Mouse (Mus musculus) lung, embryonic 16.5 days (tissue): Measurements from ENCODE around the gene Enah. TPM values are rescaled to one million over a fixed set of nuclear protein-coding genes. Genes with fewer than 3 reads are reported as not detected.
A peak's percentile ranks its signal among the peaks of the same experiment; 100 is the strongest.

Experiments
- ATAC-seq: fragments of 200-750 bp; cut with Nextera tagmentation; 2 replicates; pipeline ENCODE4 v1.8.0; 2017; ENCODE audit warnings: low read depth, mild to moderate bottlenecking, moderate library complexity
- H3K27ac ChIP-seq: fragments of 300-500 bp; sonication (generic); 2 replicates; pipeline ENCODE4 v1.5.1; 2014; ENCODE audit warnings: mild to moderate bottlenecking, control low read depth, low read length
- H3K27me3 ChIP-seq: fragments of 300-500 bp; sonication (generic); 2 replicates; pipeline ENCODE4 v1.6.1; 2014; ENCODE audit warnings: low read depth, low read length, mixed read lengths; ENCODE audit not compliant: control insufficient read depth, insufficient read depth
- H3K36me3 ChIP-seq: fragments of 300-500 bp; sonication (generic); 2 replicates; pipeline ENCODE4 v1.6.1; 2014; ENCODE audit warnings: low read length; ENCODE audit not compliant: control insufficient read depth, insufficient read depth
- H3K4me1 ChIP-seq: fragments of 300-500 bp; sonication (generic); replicated peaks from 2 replicates; pipeline ENCODE4 v1.6.1; 2014; ENCODE audit warnings: low read length, mixed read lengths; ENCODE audit not compliant: control insufficient read depth, insufficient read depth
- H3K4me2 ChIP-seq: fragments of 300-500 bp; sonication (generic); 2 replicates; pipeline ENCODE4 v1.6.1; 2014; ENCODE audit warnings: low read depth, low read length, control low read depth
- H3K4me3 ChIP-seq: fragments of 300-500 bp; sonication (generic); 2 replicates; pipeline ENCODE4 v1.5.1; 2014; ENCODE audit warnings: mild to moderate bottlenecking, low read length, control low read depth
- H3K9ac ChIP-seq: fragments of 300-500 bp; sonication (generic); 2 replicates; pipeline ENCODE4 v1.6.1; 2014; ENCODE audit warnings: low read length, control low read depth
- H3K9me3 ChIP-seq: fragments of 300-500 bp; sonication (generic); 2 replicates; pipeline ENCODE4 v1.6.1; 2016; ENCODE audit warnings: low read length; ENCODE audit not compliant: control insufficient read depth
- WGBS: fragments of 180-500 bp; shearing (Covaris S2); extraction: QIAGEN DNeasy Blood & Tissue Kit; methylation state at CpG from one replicate; pipeline ENCODE4 v1.1.7; 2014; 5-methylcytosine and 5-hydroxymethylcytosine counted together
- polyA plus RNA-seq: library from polyadenylated mRNA; unstranded; fragments of >200 nt; fragmentation: Nextera tagmentation; extraction: Ambion mirVana; gene quantifications from 2 replicates; pipeline ENCODE4 v1.2.1, GENCODE M21; 2015

Gene Enah
- polyA plus RNA-seq, 1 experiment from 2014 or later, result 10.3 TPM

DNA sequence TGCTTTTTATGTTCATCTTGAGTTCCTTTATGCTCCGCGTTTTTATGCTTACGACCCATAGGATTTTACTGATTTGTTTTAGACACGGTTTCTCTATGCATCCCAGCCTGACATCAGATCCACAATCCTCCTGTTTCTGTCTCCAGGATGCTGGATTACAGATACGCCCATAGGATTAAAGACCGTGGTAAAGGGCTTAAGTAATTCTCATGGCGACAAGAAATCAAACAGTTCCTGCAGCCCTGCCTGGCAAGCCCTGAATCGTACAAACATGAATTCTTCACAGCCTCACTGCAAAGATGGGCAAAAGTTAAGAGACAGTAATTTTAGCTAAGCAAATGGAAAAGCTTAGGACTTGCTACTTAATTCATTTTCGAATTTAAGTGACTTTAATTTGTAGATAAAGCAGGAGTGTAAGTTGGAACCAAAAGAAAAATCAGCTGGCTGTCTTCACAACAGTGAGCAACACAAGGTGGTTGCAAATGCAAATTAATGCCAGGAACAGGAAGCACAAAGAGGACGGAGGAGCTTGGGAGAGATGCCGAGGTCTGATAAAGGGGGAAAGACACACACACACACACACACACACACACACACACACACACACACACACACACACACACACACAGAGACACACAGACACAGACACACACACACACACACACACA is 118.0 kb downstream of the Enah start:
- no peak for ATAC-seq
- WGBS, result 81% methylated on average over 11 of the region's 11 CpGs
- no peaks in the 10 kb centered on the region for H3K27me3 ChIP-seq
- H3K9ac ChIP-seq, result no peak overlapping the region
- H3K4me3 ChIP-seq, result no peak overlapping the region
- no peaks in the 10 kb centered on the region for H3K9me3 ChIP-seq
- no peaks in the 10 kb centered on the region for H3K4me1 ChIP-seq
- no peak overlapping the region for H3K27ac ChIP-seq
- H3K4me2 ChIP-seq, result no peak overlapping the region
- H3K36me3 ChIP-seq, result peaks cover 2% of the 10 kb centered on the region; the same call in 1 of the 2 replicates

DNA sequence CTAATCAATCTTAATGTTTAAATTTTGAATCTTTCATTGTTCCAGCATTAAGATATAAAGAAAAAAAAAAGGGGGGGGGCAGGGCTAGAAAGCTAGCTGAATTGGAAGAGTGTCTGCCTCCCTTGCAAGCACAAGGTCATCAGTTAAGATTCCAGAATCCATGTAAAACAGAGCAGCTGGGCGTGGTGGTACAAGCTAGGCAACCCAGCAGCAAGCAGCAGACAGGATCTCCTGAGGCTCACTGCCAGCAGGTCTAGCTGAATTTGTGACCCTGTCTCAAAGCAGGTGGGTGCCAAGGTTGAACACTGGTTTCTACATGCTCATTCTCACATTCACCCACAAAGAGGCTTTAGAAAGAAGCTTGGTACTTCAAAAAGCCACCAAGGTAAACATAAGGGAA is 118.9 kb downstream of the Enah start:
- WGBS, result 92% methylated on average over 1 of the region's 1 CpGs
- H3K4me2 ChIP-seq, result no peak overlapping the region
- H3K4me3 ChIP-seq, result no peak overlapping the region
- no peaks in the 10 kb centered on the region for H3K27me3 ChIP-seq
- H3K27ac ChIP-seq, result no peak overlapping the region
- H3K36me3 ChIP-seq, result peaks cover 2% of the 10 kb centered on the region; the same call in 1 of the 2 replicates
- no peaks in the 10 kb centered on the region for H3K9me3 ChIP-seq
- ATAC-seq, result no peak
- H3K4me1 ChIP-seq, result no peaks in the 10 kb centered on the region
- no peak overlapping the region for H3K9ac ChIP-seq

DNA sequence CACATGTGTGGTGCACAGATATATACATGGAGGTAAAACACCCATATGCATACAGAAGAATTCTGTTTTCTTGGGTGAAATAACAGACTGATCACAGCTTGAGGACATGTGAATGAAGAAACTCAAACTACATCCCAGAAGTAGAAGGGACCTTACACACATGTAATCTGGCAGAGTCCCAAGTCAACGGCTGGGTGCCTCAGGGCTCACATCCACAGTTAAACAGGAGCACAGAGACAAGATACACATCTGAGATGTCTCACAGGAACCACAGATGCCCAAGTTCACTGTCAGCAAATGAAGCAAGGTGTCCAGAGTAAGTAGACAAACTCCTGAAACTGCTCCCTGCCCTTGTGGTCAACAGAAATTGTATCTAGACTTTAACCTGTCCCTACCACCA is 120.8 kb downstream of the Enah start:
- Histone ChIP-seq H3K36me3 (no peaks in the 10 kb centered on the region; the same call in 1 of the 2 replicates), H3K9me3 (no peaks in the 10 kb centered on the region), H3K27me3 (no peaks in the 10 kb centered on the region), H3K4me3 (no peak overlapping the region), H3K4me1 (no peaks in the 10 kb centered on the region), H3K9ac (no peak overlapping the region), H3K4me2 (no peak overlapping the region), H3K27ac (no peak overlapping the region)
- WGBS, result 69% methylated on average over 1 of the region's 1 CpGs
- ATAC-seq, result no peak

DNA sequence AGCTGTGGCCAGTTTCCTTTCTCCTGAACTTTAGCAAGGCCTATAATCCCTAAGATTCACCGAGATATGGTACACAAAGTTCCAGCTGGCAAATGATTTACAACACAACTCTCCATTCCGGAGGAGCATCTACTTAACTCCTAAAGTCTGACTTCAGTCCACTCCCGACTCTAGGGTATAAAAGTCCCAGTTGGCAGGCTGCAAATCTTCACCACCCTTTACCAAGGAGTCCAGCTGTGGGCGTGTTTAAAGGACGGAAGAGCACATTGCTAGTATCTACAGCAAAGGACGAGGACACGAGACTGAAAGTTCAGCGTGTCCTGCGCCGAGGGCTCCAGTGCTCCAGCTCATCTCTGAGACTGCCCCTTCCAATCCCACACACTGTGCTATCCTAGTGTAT is 122.8 kb downstream of the Enah start:
- WGBS, result 67% methylated on average over 10 of the region's 10 CpGs
- no peaks in the 10 kb centered on the region for H3K36me3 ChIP-seq
- H3K4me3 ChIP-seq, result no peak overlapping the region
- no peak for ATAC-seq
- H3K27ac ChIP-seq, result no peak overlapping the region
- H3K9me3 ChIP-seq, result no peaks in the 10 kb centered on the region
- H3K4me2 ChIP-seq, result no peak overlapping the region
- no peak overlapping the region for H3K9ac ChIP-seq
- no peaks in the 10 kb centered on the region for H3K27me3 ChIP-seq
- H3K4me1 ChIP-seq, result no peaks in the 10 kb centered on the region

DNA sequence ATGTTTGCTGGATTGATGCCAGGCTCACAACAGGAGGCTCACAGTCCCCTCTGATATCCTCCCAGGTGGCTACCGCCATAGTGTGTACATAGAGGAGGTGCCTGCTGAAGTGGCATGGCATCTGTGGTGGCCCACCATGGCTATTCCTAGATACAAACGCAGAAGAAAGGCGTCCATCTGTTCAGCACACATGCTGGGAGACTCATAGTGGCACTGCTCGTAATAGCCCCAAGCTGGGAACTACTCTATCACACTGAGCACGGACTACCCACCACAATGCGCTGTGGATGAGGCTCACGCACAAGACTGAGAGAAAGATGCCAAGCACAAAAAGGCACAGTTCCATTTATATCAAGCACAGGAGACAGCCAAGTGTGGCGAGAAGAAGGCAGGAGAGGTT is 126.1 kb downstream of the Enah start:
- H3K27ac ChIP-seq, result no peak overlapping the region
- no peaks in the 10 kb centered on the region for H3K36me3 ChIP-seq
- ATAC-seq, result 0 out of 2 replicates have a peak, but pooled peaks have one; percentile 13
- 65% methylated on average over 8 of the region's 8 CpGs for WGBS
- no peak overlapping the region for H3K4me2 ChIP-seq
- H3K9me3 ChIP-seq, result no peaks in the 10 kb centered on the region
- H3K9ac ChIP-seq, result no peak overlapping the region
- H3K27me3 ChIP-seq, result no peaks in the 10 kb centered on the region
- no peak overlapping the region for H3K4me3 ChIP-seq
- no peaks in the 10 kb centered on the region for H3K4me1 ChIP-seq

DNA sequence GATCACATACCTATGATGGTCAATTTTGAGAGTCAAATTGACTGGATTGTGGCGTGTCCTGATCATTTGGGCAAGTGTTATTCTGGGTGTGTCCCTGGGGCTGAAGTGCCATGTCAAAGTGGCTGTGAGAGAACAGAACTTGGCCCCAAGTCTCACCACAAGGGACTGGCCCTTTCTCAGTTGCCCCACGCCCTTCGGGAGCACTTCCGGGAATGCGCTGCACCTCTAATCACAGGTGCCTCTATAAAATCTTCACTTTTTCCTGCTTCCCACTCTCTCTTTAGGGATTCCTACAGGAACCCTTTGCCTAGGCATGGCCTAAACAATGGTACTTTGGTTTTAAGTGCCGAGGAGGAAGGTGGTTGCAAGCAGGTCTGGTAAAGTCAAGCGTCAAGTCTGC is 130.1 kb downstream of the Enah start:
- Histone ChIP-seq H3K9me3 (no peaks in the 10 kb centered on the region), H3K4me3 (no peak overlapping the region), H3K27me3 (no peaks in the 10 kb centered on the region), H3K36me3 (no peaks in the 10 kb centered on the region), H3K27ac (no peak overlapping the region), H3K4me1 (no peaks in the 10 kb centered on the region), H3K9ac (no peak overlapping the region), H3K4me2 (no peak overlapping the region)
- no peak for ATAC-seq
- WGBS, result 80% methylated on average over 7 of the region's 7 CpGs

DNA sequence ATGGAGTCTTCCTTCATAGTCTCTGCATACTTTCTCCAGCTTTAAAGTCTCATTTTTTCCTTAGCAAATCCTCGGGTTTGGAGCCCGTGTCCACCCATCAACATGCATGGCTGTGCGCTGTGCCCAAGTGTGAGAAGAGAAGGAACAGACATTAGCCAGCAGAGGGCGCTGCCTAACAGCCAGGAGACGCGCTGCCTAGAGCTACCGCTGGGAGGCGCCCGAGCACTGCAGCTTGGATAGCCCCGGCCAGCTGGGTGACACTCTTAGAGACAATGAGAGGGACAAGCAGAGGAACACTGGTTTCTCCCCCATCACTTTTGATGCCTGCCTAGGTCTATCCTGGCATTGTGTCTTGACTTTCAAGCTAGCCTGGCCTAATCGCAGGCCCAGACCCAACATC is 131.0 kb downstream of the Enah start:
- no peak overlapping the region for H3K27ac ChIP-seq
- no peak overlapping the region for H3K9ac ChIP-seq
- H3K36me3 ChIP-seq, result no peaks in the 10 kb centered on the region
- no peaks in the 10 kb centered on the region for H3K4me1 ChIP-seq
- WGBS, result 3% methylated on average over 11 of the region's 11 CpGs
- H3K4me2 ChIP-seq, result peak overlapping the region; percentile 23; the same call in 1 of the 2 replicates
- peak; percentile 78 for ATAC-seq
- H3K27me3 ChIP-seq, result no peaks in the 10 kb centered on the region
- H3K4me3 ChIP-seq, result no peak overlapping the region
- no peaks in the 10 kb centered on the region for H3K9me3 ChIP-seq

DNA sequence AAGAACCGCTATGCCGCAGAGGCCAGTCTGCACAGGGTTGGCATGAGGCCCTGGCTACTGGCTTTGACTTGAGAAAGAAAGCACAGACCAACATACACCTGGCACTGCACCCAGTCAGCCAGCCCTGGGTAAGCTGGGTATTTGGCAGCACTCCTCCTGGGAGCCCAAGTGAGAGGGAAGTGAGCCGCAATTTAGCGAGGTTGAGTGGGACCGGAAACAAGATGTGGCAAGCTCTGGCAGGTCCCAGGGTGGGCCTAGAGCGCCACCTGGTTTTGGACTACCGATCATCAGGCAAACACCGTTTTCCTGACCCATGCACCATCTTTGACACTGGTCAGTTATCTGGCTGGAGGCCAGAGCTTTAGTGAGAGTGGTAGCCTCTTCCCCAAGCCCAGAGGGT is 138.3 kb downstream of the Enah start:
- no peak overlapping the region for H3K9ac ChIP-seq
- H3K27me3 ChIP-seq, result no peaks in the 10 kb centered on the region
- peaks cover 4% of the 10 kb centered on the region; the same call in 1 of the 2 replicates for H3K4me1 ChIP-seq
- no peaks in the 10 kb centered on the region for H3K9me3 ChIP-seq
- 18% methylated on average over 8 of the region's 8 CpGs for WGBS
- H3K27ac ChIP-seq, result no peak overlapping the region
- ATAC-seq, result peak; percentile 77
- H3K36me3 ChIP-seq, result no peaks in the 10 kb centered on the region
- no peak overlapping the region for H3K4me2 ChIP-seq
- no peak overlapping the region for H3K4me3 ChIP-seq

DNA sequence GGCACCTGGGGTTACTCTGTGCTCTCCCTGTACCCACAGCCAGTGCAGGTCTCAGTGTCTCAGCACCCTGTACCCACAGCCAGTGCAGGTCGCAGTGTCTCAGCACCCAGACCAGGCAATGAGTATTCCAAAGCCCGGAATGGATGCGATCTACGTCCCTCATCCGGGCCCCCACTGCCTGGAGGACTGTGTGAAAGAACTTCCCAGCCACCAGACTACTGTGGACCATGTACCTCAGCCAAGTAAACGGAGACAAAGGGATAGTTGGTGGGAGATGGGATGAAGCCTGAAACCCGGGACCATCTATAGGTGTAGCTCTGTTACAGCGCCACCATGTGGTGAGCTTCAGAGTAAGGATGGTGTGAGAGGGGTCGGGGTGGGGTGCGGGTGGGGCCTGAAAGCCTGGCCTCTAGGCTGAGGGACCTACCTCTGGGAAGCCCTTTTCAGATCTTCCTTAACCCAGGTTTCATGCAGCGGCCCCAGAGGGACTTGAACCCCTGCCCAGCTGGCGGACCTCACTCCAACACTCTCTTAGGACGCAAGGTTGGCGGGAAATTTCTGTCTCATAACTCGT is 139.0 kb downstream of the Enah start:
- H3K9me3 ChIP-seq, result no peaks in the 10 kb centered on the region
- H3K27me3 ChIP-seq, result no peaks in the 10 kb centered on the region
- 50% methylated on average over 15 of the region's 15 CpGs for WGBS
- H3K36me3 ChIP-seq, result no peaks in the 10 kb centered on the region
- no peak overlapping the region; the same call in 1 of the 2 replicates for H3K9ac ChIP-seq
- no peak overlapping the region for H3K4me2 ChIP-seq
- peaks cover 4% of the 10 kb centered on the region; the same call in 1 of the 2 replicates for H3K4me1 ChIP-seq
- peak; percentile 12; the same call in 1 of the 2 replicates for ATAC-seq
- H3K27ac ChIP-seq, result no peak overlapping the region
- no peak overlapping the region for H3K4me3 ChIP-seq
